Comparison of ENCODE assay signal across 8 mouse cellular contexts in genomic region chrX:134540414-134541135, GRCm38 (mm10). TPM values are rescaled to one million over a fixed set of nuclear protein-coding genes. Genes with fewer than 3 reads are reported as not detected.
DNase-seq lines count a peak whose midpoint lies in the region; ATAC-seq and TF ChIP-seq lines count a peak whose summit lies in the region.

No protein-coding gene starts in this region.

- peak overlapping the region; percentile 81 for H3K4me2 ChIP-seq in liver, postnatal 0 days (ENCODE audit: low read depth, low read length)
- H3K4me2 ChIP-seq in stomach, postnatal 0 days (replicated peaks; ENCODE audit: low read depth) = peak overlapping the region; percentile 58

- H3K9me3 ChIP-seq in liver, postnatal 0 days (ENCODE audit: low read length) = no peaks in the 10 kb centered on the region
- no peaks in the 10 kb centered on the region for H3K9me3 ChIP-seq in stomach, postnatal 0 days (ENCODE audit: control insufficient read depth, low read length)

- H3K36me3 ChIP-seq in liver, postnatal 0 days (replicated peaks; ENCODE audit: insufficient read depth, low read length) = 0 out of 2 replicates have a peak, but pooled peaks cover 2% of the 10 kb centered on the region
- no peaks in the 10 kb centered on the region for H3K36me3 ChIP-seq in stomach, postnatal 0 days (ENCODE audit: control insufficient read depth, insufficient read depth, low read length)

- 20% methylated on average over 12 of the region's 12 CpGs for WGBS in liver, postnatal 0 days (ENCODE audit: insufficient replicate concordance)
- 26% methylated on average over 12 of the region's 12 CpGs for WGBS in stomach, postnatal 0 days

- no peaks in the 10 kb centered on the region for H3K27me3 ChIP-seq in liver, postnatal 0 days (ENCODE audit: insufficient read depth, low read length)
- H3K27me3 ChIP-seq in stomach, postnatal 0 days (ENCODE audit: control insufficient read depth, insufficient read depth, low read length) = no peaks in the 10 kb centered on the region

- 0 out of 2 replicates have a peak, but pooled peaks have one; percentile 11 for TF ChIP-seq EP300 in liver, postnatal 0 days (IDR thresholded peaks at IDR 0.05; ENCODE audit: low read depth)
- no peak for TF ChIP-seq EP300 in stomach, postnatal 0 days (optimal IDR thresholded peaks at IDR 0.05)

- H3K4me3 ChIP-seq in embryonic fibroblast, embryonic 13.5 days (ENCODE audit: insufficient read depth, low read length) = peak overlapping the region; percentile 98
- H3K4me3 ChIP-seq in liver, postnatal 0 days (ENCODE audit: low read depth, low read length) = peak overlapping the region; percentile 58
- peak overlapping the region; percentile 47 for H3K4me3 ChIP-seq in stomach, postnatal 0 days (ENCODE audit: low read depth, low read length)

- DNase-seq in adrenal gland, adult 8-10 months = peak; percentile 7
- no peak for DNase-seq in adrenal gland, adult 2 months
- peak; percentile 27 for DNase-seq in liver, postnatal 0 days
- peak; percentile 14 for DNase-seq in stomach, postnatal 0 days (ENCODE audit: low spot score)
- DNase-seq in layer of hippocampus, adult 11-12 months (ENCODE audit: low spot score) = no peak

- H3K27ac ChIP-seq in embryonic fibroblast, embryonic 13.5 days (ENCODE audit: insufficient read depth, low read length) = no peak overlapping the region
- peak overlapping the region; percentile 84 for H3K27ac ChIP-seq in liver, postnatal 0 days (ENCODE audit: low read depth)
- H3K27ac ChIP-seq in stomach, postnatal 0 days (replicated peaks) = peak overlapping the region; percentile 67

- no peaks in the 10 kb centered on the region for H3K4me1 ChIP-seq in embryonic fibroblast, embryonic 13.5 days (ENCODE audit: control insufficient read depth, insufficient read depth, low read length)
- H3K4me1 ChIP-seq in liver, postnatal 0 days (ENCODE audit: insufficient read depth) = no peaks in the 10 kb centered on the region
- H3K4me1 ChIP-seq in stomach, postnatal 0 days (replicated peaks; ENCODE audit: control insufficient read depth, insufficient read depth) = no peaks in the 10 kb centered on the region

- ATAC-seq in CD4-positive, CD25-positive, alpha-beta regulatory T cell, adult 4 months = peak; percentile 6
- ATAC-seq in inflammation-experienced regulatory T-cells, adult 6 months = peak; percentile 9
- ATAC-seq in liver, postnatal 0 days = peak; percentile 43
- ATAC-seq in stomach, postnatal 0 days (ENCODE audit: low FRiP score, low TSS enrichment) = no peak

- peak overlapping the region; percentile 70 for H3K9ac ChIP-seq in liver, postnatal 0 days (replicated peaks)
- H3K9ac ChIP-seq in stomach, postnatal 0 days (ENCODE audit: low read length) = peak overlapping the region; percentile 61

- no peak for TF ChIP-seq CTCF in embryonic fibroblast, embryonic 13.5 days (IDR thresholded peaks at IDR 0.05; ENCODE audit: borderline replicate concordance, insufficient read depth, low read length)
- TF ChIP-seq CTCF in liver, postnatal 0 days (IDR thresholded peaks at IDR 0.05; ENCODE audit: low read depth) = no peak; the same call in 1 of the 2 replicates
- 0 out of 2 replicates have a peak, but pooled peaks have one; percentile 18 for TF ChIP-seq CTCF in stomach, postnatal 0 days (IDR thresholded peaks at IDR 0.05; ENCODE audit: low read depth)

- TF ChIP-seq POLR2A in embryonic fibroblast, embryonic 13.5 days (IDR thresholded peaks at IDR 0.05; ENCODE audit: low read depth, low read length) = no peak

RNA-seq across cellular contexts. Expression of gene Timm8a1, which starts 1.1 kb away (rescaled TPM):
- total RNA-seq in adrenal gland, adult 8-10 months (2022) = 10 to 100 TPM; 21.2 to 35.3 (median 30.4) TPM
- total RNA-seq in adrenal gland, adult 2 months (2021) = 10 to 100 TPM; 33.2 to 40.3 TPM
- polyA plus RNA-seq in adrenal gland, adult 2 months (2012; rRNA removed) = 0.30 and 0.33 TPM in 2 replicates
- polyA plus RNA-seq in CD4-positive, CD25-positive, alpha-beta regulatory T cell, adult 4 months (2017; shearing (Covaris generic)) = 10 to 100 TPM; 28.8 to 36.1 TPM
- 33.3 and 34.3 TPM in 2 replicates for polyA plus RNA-seq in embryonic fibroblast, embryonic 13.5 days (2011; ENCODE audit: insufficient read length, low read depth, missing spikeins)
- polyA plus RNA-seq in inflammation-experienced regulatory T-cells, adult 6 months (2017; shearing (Covaris generic)) = 10 to 100 TPM; 26.3 to 31.8 (median 30.4) TPM
- polyA plus RNA-seq in liver, postnatal 0 days (2015; fragmentation: Nextera tagmentation; extraction: Ambion mirVana) = 106 and 115 TPM in 2 replicates
- 63.1 and 63.4 TPM in 2 replicates for polyA plus RNA-seq in stomach, postnatal 0 days (2015; fragmentation: Nextera tagmentation; extraction: Ambion mirVana)

RNA-seq across cellular contexts. Expression of gene Btk, which starts 42.8 kb away (rescaled TPM):
- 1 to 10 TPM; 1.5 to 3.4 (median 1.8) TPM for total RNA-seq in adrenal gland, adult 8-10 months (2022)
- 1 to 10 TPM; 1.3 to 1.7 TPM for total RNA-seq in adrenal gland, adult 2 months (2021)
- 0.11 and 0.17 TPM in 2 replicates for polyA plus RNA-seq in adrenal gland, adult 2 months (2012; rRNA removed)
- polyA plus RNA-seq in CD4-positive, CD25-positive, alpha-beta regulatory T cell, adult 4 months (2017; shearing (Covaris generic)) = 1 to 10 TPM in 1 of 2 experiments, under 1 TPM in 1; 0.38 to 2.2 TPM
- polyA plus RNA-seq in embryonic fibroblast, embryonic 13.5 days (2011; ENCODE audit: insufficient read length, low read depth, missing spikeins) = 0.61 TPM in 1 of 2 replicates, not detected in the other
- polyA plus RNA-seq in inflammation-experienced regulatory T-cells, adult 6 months (2017; shearing (Covaris generic)) = 1 to 10 TPM in 2 of 3 experiments, under 1 TPM in 1; 0.54 to 1.2 (median 1.1) TPM
- polyA plus RNA-seq in liver, postnatal 0 days (2015; fragmentation: Nextera tagmentation; extraction: Ambion mirVana) = 10.9 and 11.9 TPM in 2 replicates
- 0.72 and 0.74 TPM in 2 replicates for polyA plus RNA-seq in stomach, postnatal 0 days (2015; fragmentation: Nextera tagmentation; extraction: Ambion mirVana)

RNA-seq across cellular contexts. Expression of gene Rpl36a, which starts 44.9 kb away (rescaled TPM):
- total RNA-seq in adrenal gland, adult 8-10 months (2022) = 100 to 1,000 TPM; 153 to 265 (median 202) TPM
- 100 to 1,000 TPM; 189 to 235 TPM for total RNA-seq in adrenal gland, adult 2 months (2021)
- 7.7 and 8.0 TPM in 2 replicates for polyA plus RNA-seq in adrenal gland, adult 2 months (2012; rRNA removed)
- 100 to 1,000 TPM; 553 to 695 TPM for polyA plus RNA-seq in CD4-positive, CD25-positive, alpha-beta regulatory T cell, adult 4 months (2017; shearing (Covaris generic))
- 765 and 790 TPM in 2 replicates for polyA plus RNA-seq in embryonic fibroblast, embryonic 13.5 days (2011; ENCODE audit: insufficient read length, low read depth, missing spikeins)
- polyA plus RNA-seq in inflammation-experienced regulatory T-cells, adult 6 months (2017; shearing (Covaris generic)) = 100 to 1,000 TPM; 370 to 723 (median 685) TPM
- 306 and 323 TPM in 2 replicates for polyA plus RNA-seq in liver, postnatal 0 days (2015; fragmentation: Nextera tagmentation; extraction: Ambion mirVana)
- polyA plus RNA-seq in stomach, postnatal 0 days (2015; fragmentation: Nextera tagmentation; extraction: Ambion mirVana) = 419 and 471 TPM in 2 replicates

Comparison
In these comparisons a context has a peak if more than half of its experiments do, and no peak if none do; other contexts are left out.
1. DNase-seq: peak in adrenal gland, adult 8-10 months (single experiment), liver, postnatal 0 days (single experiment) and stomach, postnatal 0 days (single experiment); none in adrenal gland, adult 2 months (single experiment) and layer of hippocampus, adult 11-12 months (single experiment).
2. H3K4me3 ChIP-seq: peak in every context shown above with its lines; median percentile 98 in embryonic fibroblast, embryonic 13.5 days; 58 in liver, postnatal 0 days; 47 in stomach, postnatal 0 days.
3. RNA of gene Timm8a1, which starts 1.1 kb away (polyA plus RNA-seq): 106 to 115 TPM in liver, postnatal 0 days, 63.1 to 63.4 TPM in stomach, postnatal 0 days, 28.8 to 36.1 TPM in CD4-positive, CD25-positive, alpha-beta regulatory T cell, adult 4 months, 33.3 to 34.3 TPM in embryonic fibroblast, embryonic 13.5 days and 26.3 to 31.8 TPM in inflammation-experienced regulatory T-cells, adult 6 months; 0.30 to 0.33 TPM in adrenal gland, adult 2 months; every median in the first group is over 10 times any median in the second.
4. RNA of gene Rpl36a, which starts 44.9 kb away (polyA plus RNA-seq): 765 to 790 TPM in embryonic fibroblast, embryonic 13.5 days, 553 to 695 TPM in CD4-positive, CD25-positive, alpha-beta regulatory T cell, adult 4 months, 370 to 723 TPM in inflammation-experienced regulatory T-cells, adult 6 months, 419 to 471 TPM in stomach, postnatal 0 days and 306 to 323 TPM in liver, postnatal 0 days; 7.7 to 8.0 TPM in adrenal gland, adult 2 months; every median in the first group is over 10 times any median in the second.